Mouse (Mus musculus): ENCODE measurements around the gene Hsp90aa1. TPM values are rescaled to one million over a fixed set of nuclear protein-coding genes. Genes with fewer than 3 reads are reported as not detected.
"Not testable (repeated sequence)": the region's sequence is repeated elsewhere in the genome, so short reads cannot be mapped to it uniquely, and the experiment has no call there.

Hsp90aa1 gene
- polyA plus RNA-seq, 1 experiment from 2014 or later, result 576 TPM

GRCm38 (mm10) chr12:110716004-110716403 lies 13.5 kb upstream of the Hsp90aa1 start:
- DNase-seq (ENCODE audit: low read depth, low spot score), result no peak
- H3K27me3 ChIP-seq, result no peaks in the 10 kb centered on the region
- no peak for ATAC-seq
- ChIA-PET POLR2A (no interaction called here), CTCF (interaction anchor here (1.0 to 1.9 kb wide), 3 partner anchors 13 to 83 kb away, joined by 3 to 5 read pairs (median 4); no protein-coding TSS in a partner anchor)
- in situ Hi-C loops (cut with MboI; ENCODE audit: low pct_unique_long_range_greater_than_20kb), result no loop called here
- no peak for TF ChIP-seq CTCF (IDR thresholded peaks at IDR 0.05)

- H3K27me3 ChIP-seq, result no peaks in the 10 kb centered on the region
- in situ Hi-C loops (cut with MboI; ENCODE audit: low pct_unique_long_range_greater_than_20kb), result no loop called here
- POLR2A ChIA-PET, result no interaction called here
- CTCF ChIA-PET, result no interaction called here
- no peak for ATAC-seq
- TF ChIP-seq CTCF (IDR thresholded peaks at IDR 0.05), result no peak
- no peak for DNase-seq (ENCODE audit: low read depth, low spot score)
These were observed 11.7 kb upstream of the Hsp90aa1 start for GRCm38 (mm10) chr12:110714215-110714614.

DNA sequence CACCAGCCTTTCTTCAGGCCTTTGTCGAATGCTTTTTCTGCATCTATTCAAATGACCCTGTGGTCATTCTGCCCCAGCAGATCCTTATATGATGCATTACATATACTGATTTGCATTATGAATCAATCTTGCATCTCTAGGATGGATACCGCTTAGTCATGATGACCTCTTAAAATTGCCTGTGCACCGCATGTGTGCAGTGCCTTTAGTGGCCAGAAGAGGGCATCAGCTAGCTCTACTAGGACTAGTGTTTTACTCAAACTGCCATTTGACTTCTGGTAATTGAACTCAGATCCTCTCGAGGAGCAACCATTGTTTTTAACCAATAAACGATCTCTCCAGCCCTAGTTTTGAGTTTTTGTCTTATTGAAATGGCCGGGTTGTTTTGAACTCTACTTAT lies 11.3 kb upstream of the Hsp90aa1 start:
- CTCF ChIA-PET, result no interaction called here
- no peaks in the 10 kb centered on the region for H3K27me3 ChIP-seq
- DNase-seq (ENCODE audit: low read depth, low spot score) (no peak), ATAC-seq (no peak)
- POLR2A ChIA-PET, result no interaction called here
- in situ Hi-C loops (cut with MboI; ENCODE audit: low pct_unique_long_range_greater_than_20kb), result no loop called here
- TF ChIP-seq CTCF (IDR thresholded peaks at IDR 0.05), result no peak

GRCm38 (mm10) chr12:110711270-110711669 lies 8.7 kb upstream of the Hsp90aa1 start:
- no peak for DNase-seq (ENCODE audit: low read depth, low spot score)
- POLR2A ChIA-PET, result interaction anchor here (0.6 to 0.7 kb wide), 2 partner anchors 24 to 97 kb away, joined by 3 to 4 read pairs; no protein-coding TSS in a partner anchor
- no peaks in the 10 kb centered on the region for H3K27me3 ChIP-seq
- TF ChIP-seq CTCF (IDR thresholded peaks at IDR 0.05), result no peak
- ATAC-seq, result no peak
- in situ Hi-C loops (cut with MboI; ENCODE audit: low pct_unique_long_range_greater_than_20kb), result no loop called here
- CTCF ChIA-PET, result interaction anchor here (1.3 kb wide), 1 partner anchor 8 kb away, joined by 3 read pairs; the partner anchor contains the start of gene Hsp90aa1

- CTCF ChIA-PET, result interaction anchor here (0.8 kb wide), 1 partner anchor 10 kb away, joined by 3 read pairs; no protein-coding TSS in a partner anchor
- POLR2A ChIA-PET, result interaction anchor here (0.6 kb wide), 1 partner anchor 131 kb away, joined by 3 read pairs; no protein-coding TSS in a partner anchor
- in situ Hi-C loops (cut with MboI; ENCODE audit: low pct_unique_long_range_greater_than_20kb), result no loop called here
- TF ChIP-seq CTCF (IDR thresholded peaks at IDR 0.05), result no peak
- ATAC-seq (no peak), DNase-seq (ENCODE audit: low read depth, low spot score) (no peak)
- H3K27me3 ChIP-seq, result no peaks in the 10 kb centered on the region
These were observed 4.9 kb upstream of the Hsp90aa1 start for GRCm38 (mm10) chr12:110707451-110707850.

DNA sequence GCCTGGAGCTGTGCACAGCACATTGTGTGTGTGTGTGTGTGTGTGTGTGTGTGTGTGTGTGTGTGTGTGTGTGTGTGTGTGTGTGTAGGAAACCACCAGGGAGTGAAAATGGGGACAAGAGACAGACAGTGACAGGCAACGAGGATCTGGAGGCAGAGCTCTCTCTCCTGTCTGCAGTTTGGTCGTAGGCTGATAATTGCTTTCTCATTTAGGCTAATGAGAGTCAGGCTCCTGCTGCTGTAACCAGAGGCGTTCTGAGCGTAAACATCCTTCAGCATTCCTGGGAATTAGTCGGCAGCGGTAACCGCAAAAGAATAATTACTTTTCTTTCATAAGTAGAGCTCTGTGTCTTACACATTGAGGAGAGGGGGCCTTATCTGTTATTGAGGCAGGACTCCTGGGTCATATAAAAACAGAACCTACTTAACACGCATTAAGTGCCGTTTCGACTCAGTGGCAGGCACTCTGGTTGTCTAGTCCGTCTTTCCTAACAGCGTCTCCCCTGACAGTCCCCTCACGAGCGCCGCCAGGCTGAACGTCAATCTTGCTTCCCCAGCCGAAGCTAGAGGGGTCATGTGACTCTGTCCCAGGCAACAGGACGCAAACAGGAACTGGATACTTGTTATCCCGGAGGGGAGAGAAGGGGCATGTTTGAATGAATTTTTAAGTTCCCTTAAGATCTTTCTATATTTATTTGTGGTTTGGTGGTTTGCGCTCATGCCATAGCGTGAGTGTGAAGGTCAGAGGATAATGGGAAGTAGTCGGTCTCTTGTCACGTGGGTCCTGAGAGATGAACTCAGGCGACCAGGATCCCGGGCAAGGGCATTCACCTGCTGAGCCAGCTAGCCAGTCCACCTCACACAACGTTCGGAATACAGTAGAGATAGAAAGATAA lies 4.1 kb upstream of the Hsp90aa1 start:
- ChIA-PET CTCF (no interaction called here), POLR2A (interaction anchor here (0.5 to 0.8 kb wide), 4 partner anchors 20 to 132 kb away, joined by 3 read pairs; no protein-coding TSS in a partner anchor)
- no peak for TF ChIP-seq CTCF (IDR thresholded peaks at IDR 0.05)
- ATAC-seq, result peak; percentile 8
- no peaks in the 10 kb centered on the region for H3K27me3 ChIP-seq
- peak; percentile 64 for DNase-seq (ENCODE audit: low read depth, low spot score)
- in situ Hi-C loops (cut with MboI; ENCODE audit: low pct_unique_long_range_greater_than_20kb), result no loop called here

DNA sequence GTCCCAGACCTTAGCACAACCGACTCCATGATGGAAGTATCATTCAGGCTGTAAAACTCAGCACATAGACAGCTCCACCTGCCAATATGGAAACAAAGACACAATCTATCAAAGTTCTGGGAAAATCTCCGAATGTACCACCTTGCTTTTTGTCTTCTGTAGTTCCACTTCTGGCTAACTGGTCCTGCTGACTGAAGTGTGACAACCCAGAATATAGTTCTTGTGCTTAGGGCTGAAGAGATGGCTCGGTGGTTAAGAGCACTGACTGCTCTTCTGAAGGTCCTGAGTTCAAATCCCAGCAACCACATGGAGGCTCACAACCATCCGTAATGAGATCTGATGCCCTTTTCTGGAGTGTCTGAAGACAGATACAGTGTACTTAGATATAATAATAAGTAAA lies 2.9 kb upstream of the Hsp90aa1 start:
- DNase-seq (ENCODE audit: low read depth, low spot score); in situ Hi-C loops (cut with MboI; ENCODE audit: low pct_unique_long_range_greater_than_20kb); H3K27me3 ChIP-seq; ATAC-seq: not testable (repeated sequence)
- CTCF ChIA-PET, result interaction anchor here (1.0 kb wide), 1 partner anchor 100 kb away, joined by 3 read pairs; no protein-coding TSS in a partner anchor
- POLR2A ChIA-PET, result interaction anchor here (0.5 kb wide), 1 partner anchor 133 kb away, joined by 7 read pairs; no protein-coding TSS in a partner anchor

DNA sequence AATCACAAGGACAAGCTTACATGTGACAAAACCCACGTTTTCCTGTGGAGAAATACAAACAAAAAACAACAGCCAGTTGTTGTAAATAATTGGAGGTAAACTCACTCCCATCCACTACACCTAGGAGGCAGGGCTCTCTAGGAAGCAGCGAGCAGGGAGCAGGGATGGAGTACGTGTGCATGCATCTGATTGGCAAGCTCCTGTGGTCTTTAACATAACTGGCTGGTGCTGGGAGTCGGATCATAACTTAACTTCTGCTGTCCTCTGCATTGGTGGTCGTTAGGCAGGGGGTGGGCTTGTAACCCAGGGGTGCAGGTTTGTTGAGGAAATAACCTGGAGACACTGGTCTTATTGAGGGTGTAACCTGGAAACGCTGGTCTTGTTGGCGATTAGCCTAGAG lies 1.2 kb upstream of the Hsp90aa1 start:
- ChIA-PET POLR2A (interaction anchor here (1.0 kb wide), 2 partner anchors 33 to 93 kb away, joined by 3 read pairs; no protein-coding TSS in a partner anchor), CTCF (interaction anchor here (0.8 to 2.2 kb wide), 15 partner anchors 7 to 283 kb away, joined by 3 to 9 read pairs (median 4); partner anchors contain the start of genes 1700001K19Rik and Wdr20)
- DNase-seq (ENCODE audit: low read depth, low spot score), result no peak
- in situ Hi-C loops (cut with MboI; ENCODE audit: low pct_unique_long_range_greater_than_20kb), result no loop called here
- TF ChIP-seq CTCF (IDR thresholded peaks at IDR 0.05), result no peak
- no peaks in the 10 kb centered on the region for H3K27me3 ChIP-seq
- no peak for ATAC-seq

GRCm38 (mm10) chr12:110703008-110703471 lies 512 bp upstream of the Hsp90aa1 start:
- TF ChIP-seq CTCF (IDR thresholded peaks at IDR 0.05), result no peak
- POLR2A ChIA-PET, result interaction anchor here (1.0 kb wide), 2 partner anchors 34 to 93 kb away, joined by 3 read pairs; no protein-coding TSS in a partner anchor
- ATAC-seq (peak; percentile 84), DNase-seq (ENCODE audit: low read depth, low spot score) (peak; percentile 94)
- no peaks in the 10 kb centered on the region for H3K27me3 ChIP-seq
- in situ Hi-C loops (cut with MboI; ENCODE audit: low pct_unique_long_range_greater_than_20kb), result no loop called here
- CTCF ChIA-PET, result interaction anchor here (0.8 to 2.2 kb wide), 18 partner anchors 8 to 282 kb away, joined by 3 to 9 read pairs (median 4); partner anchors contain the start of genes 1700001K19Rik and Wdr20

DNA sequence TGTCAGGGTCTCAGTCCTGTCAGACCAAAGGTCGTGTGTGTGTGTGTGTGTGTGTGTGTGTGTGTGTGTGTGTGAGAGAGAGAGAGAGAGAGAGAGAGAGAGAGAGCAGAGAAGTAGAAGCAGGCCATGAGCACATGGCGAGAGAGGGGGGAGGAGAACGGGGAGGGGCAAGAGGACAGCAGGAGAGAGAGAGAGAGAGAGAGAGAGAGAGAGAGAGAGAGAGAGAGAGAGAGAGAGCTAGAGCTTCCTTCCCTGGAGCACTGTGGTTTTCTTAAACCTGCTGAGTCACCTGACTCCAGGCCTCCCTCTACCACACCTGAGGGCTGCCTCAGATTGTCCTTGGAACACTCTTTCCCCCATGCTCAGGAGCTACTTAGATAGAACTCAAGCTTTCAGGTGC lies 1.2 kb downstream of the Hsp90aa1 start:
- in situ Hi-C loops (cut with MboI; ENCODE audit: low pct_unique_long_range_greater_than_20kb); DNase-seq (ENCODE audit: low read depth, low spot score); ATAC-seq; H3K27me3 ChIP-seq; CTCF ChIA-PET: not testable (repeated sequence)
- POLR2A ChIA-PET, result interaction anchor here (1.1 kb wide), 1 partner anchor 110 kb away, joined by 8 read pairs; no protein-coding TSS in a partner anchor
